Mouse (Mus musculus) kidney, adult 2 months (tissue): ENCODE data around the gene Dennd5b.

Experiments
- CTCF ChIP-seq: fragments of 200-500 bp; conservative IDR thresholded peaks from 2 replicates; pipeline ENCODE4 v1.5.1; 2011; ENCODE audit warnings: low read depth, mild to moderate bottlenecking, control low read depth, low read length, moderate library complexity, mixed read lengths; ENCODE audit not compliant: insufficient read depth, insufficient read length
- POLR2A ChIP-seq: fragments of 200-500 bp; IDR thresholded peaks from one replicate; pipeline ENCODE4 v1.6.1; 2011; ENCODE audit warnings: low read depth, low read length, control low read depth

DNA sequence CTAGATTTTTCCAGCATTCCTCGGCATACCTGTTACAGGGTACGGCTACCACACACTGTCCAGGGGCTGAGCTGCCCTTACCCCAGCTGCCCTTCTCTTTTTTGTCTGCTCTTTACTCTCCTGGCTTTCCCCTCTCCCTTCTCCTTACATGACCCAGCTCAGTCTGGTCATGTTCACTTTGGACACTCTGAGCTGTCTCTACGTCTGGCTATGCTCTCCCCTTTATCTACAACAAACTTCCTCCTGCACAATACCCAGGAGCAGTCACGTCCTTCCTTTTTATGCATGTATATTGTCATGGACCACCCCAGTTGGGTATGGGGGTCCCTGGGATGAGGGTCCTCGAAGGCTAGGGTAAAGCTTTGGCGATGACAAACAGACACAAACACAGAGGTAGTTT is 34.2 kb upstream of the Dennd5b start:
- TF ChIP-seq POLR2A = no peak
- no peak for TF ChIP-seq CTCF
